Mouse (Mus musculus): ENCODE measurements around the gene Mettl21e. TPM values are rescaled to one million over a fixed set of nuclear protein-coding genes. Genes with fewer than 3 reads are reported as not detected.

Gene Mettl21e
- polyA plus RNA-seq, 1 experiment: not detected

DNA sequence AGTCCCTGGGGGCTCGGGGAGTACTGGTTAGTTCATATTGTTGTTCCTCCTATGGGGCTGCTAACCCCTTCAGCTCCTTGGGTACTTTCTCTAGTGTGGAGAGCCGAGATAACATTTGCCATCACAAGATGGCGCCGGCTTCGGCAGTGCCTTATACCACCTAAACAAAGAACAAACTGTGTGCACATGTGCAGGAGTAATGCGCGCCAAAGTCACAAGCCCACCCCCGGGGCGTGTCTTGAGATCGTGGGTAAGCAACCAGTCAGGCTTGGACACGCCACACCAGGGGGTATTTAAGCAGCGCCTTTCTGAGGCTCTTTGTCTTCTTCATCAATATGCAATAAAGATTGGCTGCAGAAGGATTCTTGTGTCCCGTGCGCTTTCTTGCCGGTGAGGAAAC, 15.9 kb downstream of the Mettl21e start:
- Histone ChIP-seq H3K27ac (ENCODE audit: insufficient read depth, low read depth, low read length) (no peak overlapping the region), H3K4me3 (ENCODE audit: insufficient read depth, low read length) (no peak overlapping the region), H3K4me1 (ENCODE audit: control insufficient read depth, insufficient read depth, low read length) (peaks cover 3% of the 10 kb centered on the region; the same call in 1 of the 2 replicates)
- TF ChIP-seq POLR2A (IDR thresholded peaks at IDR 0.05; ENCODE audit: borderline replicate concordance, low read depth, low read length) (no peak), CTCF (IDR thresholded peaks at IDR 0.05; ENCODE audit: low read depth, low read length) (no peak)

DNA sequence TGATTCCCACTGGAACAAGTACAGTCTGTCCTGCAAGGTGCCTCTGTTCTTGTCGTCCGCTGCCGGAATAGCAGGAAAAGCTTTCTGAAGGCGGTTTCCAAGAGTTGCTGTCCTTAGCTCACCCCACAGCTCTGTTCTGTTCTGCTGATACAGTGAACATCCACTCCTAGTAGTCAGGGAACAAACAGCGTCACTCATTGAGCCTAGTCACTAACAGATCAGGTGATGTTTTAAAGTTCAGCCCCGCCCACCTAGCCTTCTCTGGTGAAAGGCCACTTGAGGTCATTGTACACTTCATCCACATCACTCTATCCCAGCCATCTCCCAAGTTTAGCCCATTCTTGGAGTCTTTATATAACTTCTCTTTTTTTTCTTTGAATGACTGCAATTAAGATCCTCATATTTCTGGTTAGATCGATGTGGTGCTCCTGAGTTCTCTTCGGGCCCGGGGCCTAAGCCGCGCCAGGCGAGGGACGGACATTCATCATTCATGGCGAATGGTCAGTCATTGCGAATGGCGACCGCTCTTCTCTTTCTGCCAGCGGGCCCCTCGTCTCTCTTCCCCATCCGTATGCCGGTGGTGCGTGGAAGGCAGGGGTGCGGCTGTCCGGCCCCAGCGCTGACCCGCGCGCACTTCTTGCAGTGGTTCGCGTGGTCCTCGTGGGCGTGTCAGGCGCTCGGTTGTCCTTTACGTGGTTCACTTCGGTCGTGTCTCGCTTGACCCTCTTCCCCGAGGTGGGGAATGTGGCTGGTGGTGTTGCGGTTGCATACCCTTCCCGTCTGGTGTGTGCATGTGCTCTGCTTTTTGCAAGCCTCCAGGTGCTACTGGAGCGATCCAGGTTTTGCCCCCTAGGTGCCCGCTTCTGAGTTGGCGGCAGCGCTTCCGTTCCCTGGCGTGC, 20.2 kb downstream of the Mettl21e start:
- H3K27ac ChIP-seq (ENCODE audit: insufficient read depth, low read depth, low read length): no peak overlapping the region
- peak overlapping the region; percentile 52 for H3K4me3 ChIP-seq (ENCODE audit: insufficient read depth, low read length)
- no peak for TF ChIP-seq CTCF (IDR thresholded peaks at IDR 0.05; ENCODE audit: low read depth, low read length)
- no peak for TF ChIP-seq POLR2A (IDR thresholded peaks at IDR 0.05; ENCODE audit: borderline replicate concordance, low read depth, low read length)
- peaks cover 3% of the 10 kb centered on the region; the same call in 1 of the 2 replicates for H3K4me1 ChIP-seq (ENCODE audit: control insufficient read depth, insufficient read depth, low read length)

DNA sequence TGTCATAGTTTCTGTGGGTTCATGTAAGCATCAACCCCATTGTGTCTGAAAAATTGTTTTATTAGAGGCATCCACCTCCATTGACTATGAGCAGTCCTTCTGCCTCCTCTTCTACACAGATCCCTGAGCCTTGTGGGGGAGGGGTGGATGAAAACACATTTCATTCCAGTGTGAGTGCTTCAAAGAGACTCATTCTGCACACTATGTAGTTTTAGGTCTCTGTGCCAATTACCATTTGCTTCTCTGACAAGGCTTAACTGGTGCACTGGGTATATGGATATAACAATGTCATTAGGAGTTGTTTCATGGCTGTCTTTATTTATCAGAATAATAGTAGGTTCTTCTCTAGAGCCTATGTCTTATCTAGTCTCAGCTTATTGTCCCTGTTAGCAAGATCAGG, 32.4 kb downstream of the Mettl21e start:
- Histone ChIP-seq H3K4me1 (ENCODE audit: control insufficient read depth, insufficient read depth, low read length) (no peaks in the 10 kb centered on the region), H3K27ac (ENCODE audit: insufficient read depth, low read depth, low read length) (no peak overlapping the region), H3K4me3 (ENCODE audit: insufficient read depth, low read length) (no peak overlapping the region)
- TF ChIP-seq POLR2A (IDR thresholded peaks at IDR 0.05; ENCODE audit: borderline replicate concordance, low read depth, low read length) (no peak), CTCF (IDR thresholded peaks at IDR 0.05; ENCODE audit: low read depth, low read length) (no peak)

DNA sequence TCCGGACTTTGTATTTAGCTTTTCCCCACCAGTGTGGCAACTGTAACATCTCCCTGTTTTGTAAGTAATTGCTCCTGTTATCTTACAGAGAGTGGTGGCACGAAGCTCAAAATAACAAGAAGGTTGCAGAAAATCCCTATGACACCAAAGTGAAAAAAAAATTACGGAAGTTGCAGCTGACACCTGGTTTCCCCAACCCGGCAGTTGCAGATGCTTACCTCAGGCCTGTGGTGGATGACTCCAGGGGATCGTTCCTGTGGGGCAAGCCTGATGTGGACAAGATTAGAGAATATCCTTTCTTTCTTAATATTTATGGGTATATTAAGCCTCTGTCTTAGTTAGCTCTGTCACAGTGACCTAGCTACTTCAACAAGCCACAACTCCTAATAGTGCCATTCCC, 40.7 kb downstream of the Mettl21e start:
- Histone ChIP-seq H3K27ac (ENCODE audit: insufficient read depth, low read depth, low read length) (no peak overlapping the region), H3K4me1 (ENCODE audit: control insufficient read depth, insufficient read depth, low read length) (no peaks in the 10 kb centered on the region), H3K4me3 (ENCODE audit: insufficient read depth, low read length) (no peak overlapping the region)
- TF ChIP-seq POLR2A (IDR thresholded peaks at IDR 0.05; ENCODE audit: borderline replicate concordance, low read depth, low read length) (no peak), CTCF (IDR thresholded peaks at IDR 0.05; ENCODE audit: low read depth, low read length) (no peak)

DNA sequence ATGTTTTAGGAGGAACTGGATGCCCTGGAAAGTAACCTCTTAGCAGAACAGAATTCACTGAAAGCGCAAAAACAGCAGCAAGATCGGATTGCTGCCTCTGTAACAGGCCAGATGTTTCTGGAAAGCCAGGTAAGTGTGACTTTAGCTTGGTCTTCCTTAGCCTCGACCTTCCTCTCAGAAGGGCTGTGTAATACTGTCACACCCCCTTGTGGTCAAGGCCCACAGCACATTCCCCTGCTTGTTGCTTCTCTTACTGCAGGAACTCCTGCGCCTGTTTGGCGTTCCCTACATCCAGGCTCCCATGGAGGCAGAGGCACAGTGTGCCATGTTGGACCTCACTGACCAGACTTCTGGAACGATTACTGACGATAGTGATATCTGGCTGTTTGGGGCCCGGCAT, 44.9 kb downstream of the Mettl21e start:
- TF ChIP-seq CTCF (IDR thresholded peaks at IDR 0.05; ENCODE audit: low read depth, low read length): no peak
- no peak for TF ChIP-seq POLR2A (IDR thresholded peaks at IDR 0.05; ENCODE audit: borderline replicate concordance, low read depth, low read length)
- Histone ChIP-seq H3K27ac (ENCODE audit: insufficient read depth, low read depth, low read length) (no peak overlapping the region), H3K4me1 (ENCODE audit: control insufficient read depth, insufficient read depth, low read length) (no peaks in the 10 kb centered on the region), H3K4me3 (ENCODE audit: insufficient read depth, low read length) (no peak overlapping the region)

DNA sequence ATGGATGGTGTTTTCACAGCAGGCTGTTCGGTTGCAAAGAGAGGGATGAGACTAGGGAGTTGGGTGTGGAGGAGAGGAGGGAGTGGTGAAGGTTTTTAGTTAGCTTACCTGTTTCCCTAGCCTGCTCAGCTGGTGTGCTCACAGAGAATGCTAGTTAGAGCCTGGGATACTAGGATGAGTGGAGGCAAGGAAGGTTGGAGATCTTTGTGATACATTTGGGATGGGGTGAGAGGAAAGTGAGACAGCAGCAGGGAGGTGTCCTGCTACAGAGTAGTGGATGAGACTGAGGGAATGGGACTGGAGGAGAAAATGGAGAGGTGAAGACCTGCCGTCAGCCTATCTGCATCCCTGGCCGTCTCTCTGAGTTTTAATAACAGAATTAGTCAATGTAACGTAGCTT, 46.1 kb downstream of the Mettl21e start:
- H3K27ac ChIP-seq (ENCODE audit: insufficient read depth, low read depth, low read length): no peak overlapping the region
- H3K4me3 ChIP-seq (ENCODE audit: insufficient read depth, low read length): no peak overlapping the region
- H3K4me1 ChIP-seq (ENCODE audit: control insufficient read depth, insufficient read depth, low read length): no peaks in the 10 kb centered on the region
- TF ChIP-seq POLR2A (IDR thresholded peaks at IDR 0.05; ENCODE audit: borderline replicate concordance, low read depth, low read length): no peak
- TF ChIP-seq CTCF (IDR thresholded peaks at IDR 0.05; ENCODE audit: low read depth, low read length): no peak

DNA sequence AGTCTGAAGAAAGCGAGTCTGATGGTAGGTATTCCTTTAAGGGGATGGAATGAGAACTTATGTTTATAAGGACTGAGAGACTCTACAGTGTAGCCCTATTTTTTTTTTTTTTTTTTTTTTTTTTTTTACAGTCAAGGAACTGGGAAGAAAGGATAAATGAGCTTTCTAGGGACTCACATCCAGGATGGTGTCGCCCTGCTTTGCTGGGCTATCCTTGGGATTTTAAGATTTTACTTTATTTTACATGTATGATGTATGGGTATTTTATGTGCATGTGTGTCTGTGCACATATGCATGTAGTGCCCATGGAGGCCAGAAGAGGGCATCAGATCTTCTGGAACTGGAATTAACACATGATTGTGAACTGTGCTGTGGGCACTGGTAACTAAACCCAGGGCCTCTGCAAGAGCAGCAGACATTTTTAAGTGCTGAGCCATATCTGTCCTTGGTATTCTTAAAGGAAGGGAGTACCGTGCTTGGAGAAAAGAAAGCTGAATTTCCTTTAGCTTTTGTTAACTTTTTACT, 50.8 kb downstream of the Mettl21e start:
- TF ChIP-seq POLR2A (IDR thresholded peaks at IDR 0.05; ENCODE audit: borderline replicate concordance, low read depth, low read length) (no peak), CTCF (IDR thresholded peaks at IDR 0.05; ENCODE audit: low read depth, low read length) (no peak)
- no peak overlapping the region for H3K4me3 ChIP-seq (ENCODE audit: insufficient read depth, low read length)
- H3K27ac ChIP-seq (ENCODE audit: insufficient read depth, low read depth, low read length): no peak overlapping the region
- no peaks in the 10 kb centered on the region for H3K4me1 ChIP-seq (ENCODE audit: control insufficient read depth, insufficient read depth, low read length)

DNA sequence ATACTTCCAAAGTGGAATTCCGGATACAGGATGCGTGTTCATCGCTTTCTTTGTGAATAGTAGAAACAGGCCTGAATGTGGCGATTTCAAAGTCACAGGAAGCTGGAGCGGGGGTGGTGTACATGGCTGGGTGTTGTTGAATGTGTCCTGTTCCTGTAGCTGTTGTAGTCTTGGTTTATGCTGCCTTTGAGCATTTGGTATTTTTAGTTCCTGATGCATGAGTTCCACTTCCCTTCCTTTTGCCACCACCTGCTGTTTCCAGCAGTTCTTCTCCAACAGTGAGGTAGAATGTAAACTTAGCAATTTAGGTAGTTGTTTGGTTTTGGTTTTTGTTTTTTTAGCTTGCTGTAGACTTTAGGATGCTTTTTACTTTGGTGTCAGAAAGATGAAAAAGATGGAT, 56.4 kb downstream of the Mettl21e start:
- Histone ChIP-seq H3K4me3 (ENCODE audit: insufficient read depth, low read length) (no peak overlapping the region), H3K27ac (ENCODE audit: insufficient read depth, low read depth, low read length) (peak overlapping the region; percentile 75), H3K4me1 (ENCODE audit: control insufficient read depth, insufficient read depth, low read length) (peaks cover 9% of the 10 kb centered on the region)
- no peak for TF ChIP-seq POLR2A (IDR thresholded peaks at IDR 0.05; ENCODE audit: borderline replicate concordance, low read depth, low read length)
- no peak for TF ChIP-seq CTCF (IDR thresholded peaks at IDR 0.05; ENCODE audit: low read depth, low read length)

DNA sequence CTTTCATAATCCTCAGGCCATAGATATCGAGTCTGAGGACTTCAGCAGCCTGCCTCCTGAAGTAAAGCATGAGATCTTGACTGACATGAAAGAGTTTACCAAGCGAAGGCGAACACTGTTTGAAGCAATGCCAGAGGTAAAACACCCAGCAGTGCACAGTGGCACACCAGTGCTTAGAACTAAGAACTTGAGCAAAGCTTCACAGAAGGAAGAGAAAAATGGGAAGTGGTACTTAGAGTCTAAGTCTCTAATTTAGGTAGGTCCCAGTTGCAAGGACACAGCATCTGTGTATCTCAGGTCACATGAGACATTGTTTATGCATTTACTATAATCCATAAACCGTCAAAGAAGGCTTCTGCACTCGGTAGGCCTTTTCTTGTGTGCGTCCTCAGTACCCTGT, 56.9 kb downstream of the Mettl21e start:
- no peak overlapping the region for H3K4me3 ChIP-seq (ENCODE audit: insufficient read depth, low read length)
- no peak for TF ChIP-seq CTCF (IDR thresholded peaks at IDR 0.05; ENCODE audit: low read depth, low read length)
- no peak for TF ChIP-seq POLR2A (IDR thresholded peaks at IDR 0.05; ENCODE audit: borderline replicate concordance, low read depth, low read length)
- H3K4me1 ChIP-seq (ENCODE audit: control insufficient read depth, insufficient read depth, low read length): peaks cover 9% of the 10 kb centered on the region
- peak overlapping the region; percentile 75 for H3K27ac ChIP-seq (ENCODE audit: insufficient read depth, low read depth, low read length)

DNA sequence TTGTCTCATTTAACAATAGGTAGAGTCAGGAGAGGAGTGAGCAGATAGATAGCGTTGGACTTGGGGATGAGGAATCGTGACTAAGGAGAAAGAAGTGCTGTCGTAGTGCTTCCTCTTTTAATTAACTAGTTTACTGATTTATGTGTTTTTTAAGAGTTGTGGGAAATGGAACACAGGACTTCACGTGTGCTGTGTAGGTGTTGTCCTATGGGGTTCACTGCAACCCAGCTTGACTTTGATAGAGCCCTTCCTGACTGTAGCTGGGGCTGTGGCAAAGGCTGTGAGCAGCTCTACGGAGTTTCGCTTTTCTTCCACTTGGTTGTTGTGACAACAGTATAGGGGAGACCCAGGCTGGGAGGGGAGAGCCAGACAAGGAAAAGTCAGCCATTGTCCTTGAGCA, 60.4 kb downstream of the Mettl21e start:
- no peak overlapping the region for H3K27ac ChIP-seq (ENCODE audit: insufficient read depth, low read depth, low read length)
- H3K4me3 ChIP-seq (ENCODE audit: insufficient read depth, low read length): no peak overlapping the region
- TF ChIP-seq CTCF (IDR thresholded peaks at IDR 0.05; ENCODE audit: low read depth, low read length): no peak
- TF ChIP-seq POLR2A (IDR thresholded peaks at IDR 0.05; ENCODE audit: borderline replicate concordance, low read depth, low read length): no peak
- peaks cover 9% of the 10 kb centered on the region for H3K4me1 ChIP-seq (ENCODE audit: control insufficient read depth, insufficient read depth, low read length)

Measured in bone marrow macrophage, adult 2 months (primary cell).